Mouse (Mus musculus) activated CD4-positive, CD25-positive, alpha-beta regulatory T cell, adult 9 weeks (primary cell): ENCODE data around the gene Fat3. TPM values are rescaled to one million over a fixed set of nuclear protein-coding genes. Genes with fewer than 3 reads are reported as not detected.

Source experiments
- polyA plus RNA-seq: library from polyadenylated mRNA; unstranded; fragments of 100-300 nt; shearing (Covaris generic); gene quantifications from one replicate; pipeline ENCODE4 v1.2.1, GENCODE M21; 2017

Fat3 gene
- polyA plus RNA-seq: 0.02 TPM

GRCm38 (mm10) chr9:16501186-16501711 is at the start of gene Fat3:
Gene Fat3 (minus strand): TSS chr9:16501285.

GRCm38 (mm10) chr9:15874506-15875160 is 626.5 kb downstream of the Fat3 start, which contains the start of gene Mtnr1b:
Gene Mtnr1b (minus strand): TSS chr9:15874556.

